Mouse (Mus musculus) urinary bladder, adult 18-20 months (tissue): Measurements from ENCODE around the gene Fxyd6.

Experiments
- DNase-seq, 2 experiments: peaks; one replicate each; pipeline ENCODE4 v3.0.0; 2022; ENCODE audit warnings: low spot score in 2 of 2, mixed read lengths in 2 of 2

Gene Fxyd6

GRCm38 (mm10) chr9:45411803-45412202 is 41.8 kb downstream of the Fxyd6 start:
- DNase-seq = no peak

- DNase-seq = peak; percentile 64 to 93
Measured at GRCm38 (mm10) chr9:45412287-45412686, 42.3 kb downstream of the Fxyd6 start.

- no peak for DNase-seq
Measured at GRCm38 (mm10) chr9:45412700-45413477, 42.9 kb downstream of the Fxyd6 start.

GRCm38 (mm10) chr9:45413478-45414140 is 43.6 kb downstream of the Fxyd6 start:
- no peak for DNase-seq

GRCm38 (mm10) chr9:45415912-45416311 is 45.9 kb downstream of the Fxyd6 start:
- DNase-seq = no peak

- peak in 1 of 2 experiments; percentile 38 for DNase-seq
Measured at GRCm38 (mm10) chr9:45417245-45417644, 47.3 kb downstream of the Fxyd6 start.

GRCm38 (mm10) chr9:45418252-45418651 is 48.3 kb downstream of the Fxyd6 start:
- no peak for DNase-seq

- no peak for DNase-seq
Measured at GRCm38 (mm10) chr9:45421209-45421608, 51.2 kb downstream of the Fxyd6 start.

GRCm38 (mm10) chr9:45422761-45423298 is 52.8 kb downstream of the Fxyd6 start:
- DNase-seq = no peak

GRCm38 (mm10) chr9:45426456-45426855 is 56.5 kb downstream of the Fxyd6 start, which contains the start of gene Dscaml1:
Gene Dscaml1 (plus strand): TSS chr9:45426628.
- no peak for DNase-seq

- DNase-seq = no peak
Measured at GRCm38 (mm10) chr9:45429392-45429791, 59.4 kb downstream of the Fxyd6 start.

GRCm38 (mm10) chr9:45429951-45430697 is 60.1 kb downstream of the Fxyd6 start:
- no peak for DNase-seq

- no peak for DNase-seq
Measured at GRCm38 (mm10) chr9:45430698-45430959, 60.6 kb downstream of the Fxyd6 start.

GRCm38 (mm10) chr9:45431150-45431549 is 61.2 kb downstream of the Fxyd6 start:
- no peak for DNase-seq

GRCm38 (mm10) chr9:45432639-45433038 is 62.7 kb downstream of the Fxyd6 start:
- no peak for DNase-seq

- no peak for DNase-seq
Measured at GRCm38 (mm10) chr9:45433119-45433518, 63.1 kb downstream of the Fxyd6 start.

GRCm38 (mm10) chr9:45434171-45434570 is 64.2 kb downstream of the Fxyd6 start:
- DNase-seq = no peak

- DNase-seq = no peak
Measured at GRCm38 (mm10) chr9:45439025-45439424, 69.0 kb downstream of the Fxyd6 start.

GRCm38 (mm10) chr9:45440083-45440784 is 70.2 kb downstream of the Fxyd6 start:
- DNase-seq = no peak

GRCm38 (mm10) chr9:45444251-45444798 is 74.3 kb downstream of the Fxyd6 start:
- no peak for DNase-seq
